25 mouse cellular contexts compared by ENCODE assay signal in the genomic region with DNA sequence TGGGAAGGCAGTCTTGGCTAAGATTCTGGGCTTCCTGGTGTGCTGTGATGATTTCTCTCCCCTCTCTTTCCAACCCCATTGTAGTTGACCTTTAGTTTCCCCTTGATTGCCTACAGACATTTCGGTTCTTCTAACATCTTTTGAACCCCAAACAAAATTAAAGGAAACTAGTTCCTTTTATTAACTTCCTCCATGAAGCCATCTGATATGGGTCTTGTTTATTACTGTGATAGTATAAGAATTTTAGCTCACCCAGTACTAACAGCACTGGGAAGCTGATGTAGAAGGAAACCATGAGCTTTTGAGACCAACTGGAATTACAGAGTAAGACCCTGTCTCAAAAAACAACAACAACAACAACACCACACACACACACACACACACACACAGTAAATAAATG.
"Had no signal": no experiment of that assay in that cellular context is flagged by ENCODE, and none has a peak within 500 bp of the region (broad histone marks: within the 10 kb centered on the region; RNA-seq: fewer than 3 reads in every experiment).

No protein-coding gene starts in this region.

- H3K27ac ChIP-seq: gastrocnemius, adult 2 months; heart, adult 2 months; heart, embryonic 13.5 days; heart, embryonic 15.5 days; hindbrain, embryonic 13.5 days; hindbrain, embryonic 15.5 days; hindbrain, postnatal 0 days; kidney, embryonic 15.5 days; kidney, postnatal 0 days; limb, embryonic 13.5 days; limb, embryonic 15.5 days had no signal

- H3K36me3 ChIP-seq: heart, embryonic 13.5 days; heart, embryonic 15.5 days; hindbrain, embryonic 13.5 days; hindbrain, embryonic 15.5 days; kidney, embryonic 15.5 days; limb, embryonic 13.5 days; limb, embryonic 15.5 days had no signal

- H3K9me3 ChIP-seq: heart, embryonic 13.5 days; heart, embryonic 15.5 days; hindbrain, embryonic 13.5 days; hindbrain, embryonic 15.5 days; kidney, embryonic 15.5 days; limb, embryonic 13.5 days; limb, embryonic 15.5 days had no signal

- H3K4me2 ChIP-seq: heart, embryonic 11.5 days; heart, embryonic 13.5 days; heart, embryonic 15.5 days; hindbrain, embryonic 13.5 days; hindbrain, embryonic 15.5 days; kidney, embryonic 15.5 days; limb, embryonic 13.5 days; limb, embryonic 15.5 days had no signal

- DNase-seq: gastrocnemius, adult 2 months; gastrocnemius, postnatal 10 days; gastrocnemius, postnatal 25 days; heart, adult 2 months; heart, postnatal 14 days; heart, postnatal 36 days; kidney, adult 11 months; kidney, adult 2 months; kidney, adult 9 months; kidney, postnatal 14 days; kidney, postnatal 36 days; layer of hippocampus, adult 9-11 months; layer of hippocampus, postnatal 36 days; left cerebral cortex, postnatal 4 days had no signal

- H3K4me1 ChIP-seq: heart, embryonic 13.5 days; heart, embryonic 15.5 days; hindbrain, embryonic 13.5 days; hindbrain, embryonic 15.5 days; kidney, embryonic 15.5 days; limb, embryonic 13.5 days; limb, embryonic 15.5 days had no signal

- H3K4me3 ChIP-seq: gastrocnemius, adult 2 months; heart, adult 2 months; heart, embryonic 13.5 days; heart, embryonic 15.5 days; hindbrain, embryonic 13.5 days; hindbrain, embryonic 15.5 days; kidney, embryonic 15.5 days; limb, embryonic 13.5 days; limb, embryonic 15.5 days had no signal

- H3K27me3 ChIP-seq: heart, embryonic 13.5 days; heart, embryonic 15.5 days; hindbrain, embryonic 15.5 days; kidney, embryonic 15.5 days; limb, embryonic 13.5 days; limb, embryonic 15.5 days had no signal

- H3K9ac ChIP-seq: heart, embryonic 13.5 days; heart, embryonic 15.5 days; hindbrain, embryonic 13.5 days; hindbrain, embryonic 15.5 days; kidney, embryonic 15.5 days; limb, embryonic 13.5 days; limb, embryonic 15.5 days had no signal

- ATAC-seq: hindbrain, postnatal 0 days; intestine, embryonic 16.5 days had no signal
